Mouse (Mus musculus) subcutaneous adipose tissue, adult 2 months (tissue): ENCODE results near the gene Gm3642. TPM values are rescaled to one million over a fixed set of nuclear protein-coding genes. Genes with fewer than 3 reads are reported as not detected.

Experiments
- polyA plus RNA-seq: library from polyadenylated mRNA; depleted of rRNA; stranded (reverse); fragments of >200 nt; gene quantifications from 2 replicates; pipeline ENCODE4 v1.2.3, GENCODE M21; 2012; ENCODE audit warnings: low replicate concordance; rRNA removed

The Gm3642 gene
- not detected in 2 replicates for polyA plus RNA-seq

DNA sequence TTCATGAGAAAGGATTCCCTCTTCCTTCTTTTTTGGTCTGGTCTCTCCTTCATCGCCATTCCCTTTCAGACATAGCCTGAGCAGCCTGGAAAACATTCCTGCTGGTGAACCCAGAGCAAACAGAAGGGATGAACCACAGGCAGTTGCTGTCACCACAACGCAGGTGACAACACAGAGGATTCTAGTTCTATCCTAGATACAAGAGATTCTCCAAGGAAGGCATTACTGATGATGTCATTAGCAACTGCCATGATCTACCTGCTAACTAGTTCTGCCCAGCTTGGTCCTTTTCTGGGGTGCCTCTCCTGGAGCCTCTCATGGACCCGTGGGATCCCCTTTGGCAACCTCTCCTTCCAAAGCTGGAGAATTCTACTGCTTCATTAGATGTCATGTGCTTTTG lies at the start of gene Gm3642:
Gm3642 (minus strand) TSS at position 101 of the 400 bp plus-strand sequence.

GRCm38 (mm10) chr14:6889521-6890012 lies 49.5 kb upstream of the Gm3642 start, which contains the start of gene Gm3667:
Gene Gm3667 (minus strand): TSS chr14:6889962.

Other genes starting within 250 kb of the Gm3642 start
- gene Gm3629, start 249.7 kb downstream of the Gm3642 start, polyA plus RNA-seq: 0.08 and 0.36 TPM in 2 replicates
- gene Gm3460, start 217.9 kb downstream of the Gm3642 start, polyA plus RNA-seq: not detected in 2 replicates
- gene Gm10251, start 156.1 kb downstream of the Gm3642 start, polyA plus RNA-seq: not detected in 2 replicates
- not detected in 2 replicates for gene Gm8050, start 120.1 kb downstream of the Gm3642 start, polyA plus RNA-seq
- gene Gm3636, start 98.0 kb downstream of the Gm3642 start, polyA plus RNA-seq: 0.21 and 0.75 TPM in 2 replicates
- gene Gm8362, start 65.9 kb downstream of the Gm3642 start, polyA plus RNA-seq: not detected in 2 replicates
- 0.06 and 0.11 TPM in 2 replicates for gene Gm3667, start 49.7 kb upstream of the Gm3642 start, polyA plus RNA-seq
- gene Gm6356, start 133.5 kb upstream of the Gm3642 start, polyA plus RNA-seq: not detected in 2 replicates
- 1.0 TPM in 1 of 2 replicates, not detected in the other for gene Gm10406, start 187.1 kb upstream of the Gm3642 start, polyA plus RNA-seq
- not detected in 2 replicates for gene Gm3685, start 204.7 kb upstream of the Gm3642 start, polyA plus RNA-seq